Mouse (Mus musculus): ENCODE results near the gene Tiam1.

The Tiam1 gene

GRCm38 (mm10) chr16:90143416-90143759 is 181 bp downstream of the Tiam1 start:
- no peak for DNase-seq (ENCODE audit: low spot score)

DNA sequence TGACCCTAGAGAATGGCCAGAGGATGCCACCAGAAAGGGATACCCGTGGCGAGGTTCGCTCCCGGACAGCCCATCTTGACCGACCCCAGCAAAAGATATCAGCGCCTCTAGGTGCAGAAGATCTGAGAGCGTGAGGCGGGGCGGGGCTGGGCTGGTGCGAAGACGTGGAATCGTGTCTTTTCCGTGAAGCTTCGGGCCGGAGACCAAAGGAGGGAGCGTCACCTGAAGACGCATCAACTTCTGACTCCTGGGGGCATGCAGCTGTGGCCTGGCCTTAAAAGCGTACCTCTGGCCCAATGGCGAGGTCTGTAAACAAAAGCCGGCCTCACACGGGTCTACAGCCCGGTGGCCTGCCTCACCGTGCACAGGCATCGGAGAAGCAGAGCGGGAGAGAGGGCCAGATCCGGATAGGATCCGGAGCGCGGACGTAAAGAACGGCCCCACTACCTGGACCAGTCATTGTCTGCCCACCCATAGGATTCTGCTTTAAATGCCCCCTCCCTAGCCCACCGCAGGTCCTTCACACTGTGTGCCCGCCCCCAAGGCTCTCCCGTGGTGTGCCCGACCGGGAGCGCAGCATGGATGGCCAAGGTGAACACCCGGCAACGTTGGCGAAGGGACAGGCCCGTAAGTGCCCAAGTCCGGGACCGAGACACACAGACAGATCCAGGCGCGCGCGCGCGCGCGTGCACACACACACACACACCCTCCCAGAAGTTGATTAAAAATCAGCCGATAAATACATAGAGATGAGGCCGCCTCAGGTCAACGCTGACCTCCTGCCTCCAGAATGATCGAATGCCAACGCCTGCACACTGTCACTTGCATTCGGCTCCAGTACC is 774 bp downstream of the Tiam1 start:
- no peak for DNase-seq (ENCODE audit: low spot score)

DNA sequence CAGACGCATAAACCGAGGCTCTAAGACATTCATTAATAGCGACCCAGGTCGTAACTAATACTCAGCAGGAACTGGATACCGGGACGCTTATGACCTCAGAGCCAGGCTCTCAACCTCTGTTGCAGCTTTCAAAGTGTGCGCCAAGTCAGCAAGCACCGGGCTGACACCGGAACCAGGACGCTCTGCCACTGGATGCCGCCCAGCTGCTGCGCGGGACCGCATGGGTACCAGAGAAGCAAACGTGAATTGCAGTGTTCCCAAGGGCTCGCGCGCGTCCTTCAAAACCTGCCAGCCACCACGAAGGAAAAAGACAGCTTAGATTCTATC is 1.4 kb downstream of the Tiam1 start:
- no peak for DNase-seq (ENCODE audit: low spot score)

- DNase-seq (ENCODE audit: low spot score), result no peak
These were observed 2.0 kb downstream of the Tiam1 start for GRCm38 (mm10) chr16:90141556-90141955.

DNA sequence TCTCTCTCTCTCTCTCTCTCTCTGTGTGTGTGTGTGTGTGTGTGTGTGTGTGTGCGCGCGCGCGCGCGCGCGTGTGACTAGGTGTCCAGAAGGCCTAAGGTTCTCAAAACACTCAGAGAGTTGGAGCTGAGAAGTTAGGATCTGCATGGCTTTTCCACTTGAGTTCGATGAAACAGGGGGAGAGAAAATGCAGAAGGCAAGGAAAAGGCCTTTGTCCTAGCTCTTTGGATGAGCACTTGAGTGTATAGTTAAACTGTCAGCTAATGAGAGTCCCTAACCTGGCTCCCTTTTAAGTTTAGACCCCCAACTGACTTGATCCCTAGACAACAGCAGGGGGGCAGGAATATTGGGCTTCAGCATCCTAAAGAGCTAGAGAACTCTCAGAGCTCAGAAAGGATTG is 3.0 kb downstream of the Tiam1 start:
- no peak for DNase-seq (ENCODE audit: low spot score)

GRCm38 (mm10) chr16:90139696-90140095 is 3.9 kb downstream of the Tiam1 start:
- DNase-seq (ENCODE audit: low spot score), result no peak

GRCm38 (mm10) chr16:90138151-90138550 is 5.4 kb downstream of the Tiam1 start:
- no peak for DNase-seq (ENCODE audit: low spot score)

- no peak for DNase-seq (ENCODE audit: low spot score)
These were observed 6.4 kb downstream of the Tiam1 start for GRCm38 (mm10) chr16:90137175-90137574.

GRCm38 (mm10) chr16:90135580-90135979 is 8.0 kb downstream of the Tiam1 start:
- no peak for DNase-seq (ENCODE audit: low spot score)

DNA sequence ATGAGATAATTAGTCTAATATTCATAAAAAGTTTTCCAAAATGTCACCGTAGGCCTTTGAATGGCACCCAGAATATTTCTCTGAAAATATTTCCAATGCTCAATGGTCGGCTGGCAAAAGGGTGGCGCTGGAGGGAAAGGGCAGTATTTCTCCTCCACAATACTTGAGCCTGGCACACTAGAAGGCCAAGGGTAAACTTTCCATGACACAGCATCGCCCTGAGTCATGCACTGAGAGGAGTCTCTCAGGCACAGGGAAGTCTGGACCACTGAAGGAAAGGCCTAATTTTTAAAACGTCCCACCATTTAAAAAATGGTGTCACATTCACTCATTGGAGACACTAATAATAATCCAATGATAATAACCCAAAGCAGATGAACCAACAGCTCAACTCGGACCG is 9.2 kb downstream of the Tiam1 start:
- DNase-seq (ENCODE audit: low spot score), result no peak

DNA sequence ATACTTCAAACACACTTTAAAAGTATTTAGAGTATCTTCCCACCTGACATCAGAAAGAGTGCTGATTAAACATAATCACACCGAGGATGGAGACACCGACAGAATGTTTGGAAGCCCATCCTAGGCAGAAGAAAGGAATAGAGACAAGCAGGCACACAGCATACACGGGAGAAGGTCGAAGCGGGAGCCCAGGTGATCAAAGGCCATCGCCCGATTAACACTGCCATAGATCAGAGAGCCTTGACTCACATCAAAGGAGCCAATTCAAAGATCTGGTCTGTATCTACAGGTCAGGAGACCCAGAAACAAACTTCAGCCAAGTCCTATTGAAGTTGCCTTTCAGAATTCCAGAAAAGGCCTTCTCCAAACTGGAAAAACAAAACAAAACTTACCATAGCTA is 10.8 kb downstream of the Tiam1 start:
- DNase-seq (ENCODE audit: low spot score), result no peak

GRCm38 (mm10) chr16:90132331-90132730 is 11.2 kb downstream of the Tiam1 start:
- no peak for DNase-seq (ENCODE audit: low spot score)

DNA sequence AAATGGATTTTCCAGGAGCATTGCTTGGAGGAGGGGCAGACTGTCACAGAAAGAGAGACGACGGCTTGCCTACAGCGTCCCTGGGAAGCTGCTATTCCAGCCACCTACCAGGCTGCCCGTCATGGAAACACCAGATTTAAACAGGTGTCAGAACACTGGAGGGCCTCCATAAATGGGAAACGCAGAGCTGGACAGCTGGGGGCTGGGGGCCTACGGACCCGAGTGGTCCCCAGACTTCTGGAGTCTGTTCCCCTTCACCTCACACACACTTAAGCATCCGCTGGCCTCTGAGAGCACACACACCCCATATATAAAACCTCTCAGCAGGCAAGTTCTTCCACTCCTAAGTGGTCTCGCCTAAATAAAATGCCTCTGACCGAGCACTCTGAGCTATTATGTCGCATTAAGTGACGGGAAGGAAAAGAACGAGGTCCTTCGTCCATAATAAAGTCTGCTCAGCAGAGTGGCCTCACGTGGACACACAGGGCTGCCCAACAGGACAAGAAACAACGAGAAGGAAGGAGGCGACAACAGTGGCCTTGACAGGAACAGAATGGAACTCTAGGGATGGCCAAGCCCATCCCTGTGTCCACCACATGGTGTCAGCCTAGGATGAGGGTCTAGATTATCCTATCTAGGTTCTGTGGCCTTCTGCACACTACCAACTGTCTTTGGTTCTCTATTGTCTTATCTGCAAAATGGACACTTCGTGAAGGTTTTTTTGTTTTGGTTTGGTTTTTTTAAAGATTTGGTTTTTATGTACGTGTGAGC is 14.6 kb downstream of the Tiam1 start:
- no peak for DNase-seq (ENCODE audit: low spot score)

GRCm38 (mm10) chr16:90128361-90128760 is 15.2 kb downstream of the Tiam1 start:
- no peak for DNase-seq (ENCODE audit: low spot score)

GRCm38 (mm10) chr16:90125318-90126314 is 18.0 kb downstream of the Tiam1 start:
- no peak for DNase-seq (ENCODE audit: low spot score)

DNA sequence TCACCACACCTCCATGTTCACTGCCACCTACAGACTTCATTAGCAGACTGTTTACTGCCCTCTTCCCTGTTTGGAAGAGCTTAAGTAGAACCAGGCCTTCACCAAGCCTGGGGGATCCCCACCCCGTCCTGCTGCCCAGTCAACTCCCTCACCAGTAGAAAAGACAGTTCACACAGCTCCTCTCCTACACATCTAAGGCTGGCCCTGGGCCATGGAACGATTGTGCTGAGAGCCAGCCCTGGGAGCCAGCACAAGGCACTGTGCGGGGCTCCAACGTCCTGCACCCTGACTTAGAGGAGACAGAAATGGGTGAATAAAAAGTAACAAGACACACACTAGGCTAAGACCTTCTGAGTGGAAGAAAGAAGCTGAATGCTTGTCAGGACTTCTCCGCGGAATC is 20.5 kb downstream of the Tiam1 start:
- DNase-seq (ENCODE audit: low spot score), result no peak

DNA sequence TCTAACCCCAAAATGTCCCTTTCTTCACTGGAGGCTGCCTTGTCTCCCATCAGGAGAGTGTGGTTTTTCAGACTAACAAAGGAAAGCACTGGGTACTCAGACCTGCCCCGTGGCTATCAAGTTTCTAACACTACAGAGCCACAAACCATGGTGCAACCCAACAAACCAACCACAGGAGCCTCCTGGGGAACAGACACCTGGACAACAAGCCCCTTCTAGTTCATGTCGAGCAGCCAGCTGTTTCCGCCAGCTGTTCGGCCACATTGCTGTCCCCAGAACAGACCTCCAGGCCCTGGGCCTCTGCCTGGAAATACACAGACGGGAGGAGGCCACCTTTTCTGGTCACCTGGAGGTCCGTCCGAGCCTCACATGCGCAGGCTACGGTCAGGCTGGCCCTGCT is 21.1 kb downstream of the Tiam1 start:
- no peak for DNase-seq (ENCODE audit: low spot score)

- no peak for DNase-seq (ENCODE audit: low spot score)
These were observed 21.8 kb downstream of the Tiam1 start for GRCm38 (mm10) chr16:90121799-90122198.

GRCm38 (mm10) chr16:90119969-90120368 is 23.6 kb downstream of the Tiam1 start:
- no peak for DNase-seq (ENCODE audit: low spot score)

- DNase-seq (ENCODE audit: low spot score), result no peak
These were observed 26.9 kb downstream of the Tiam1 start for GRCm38 (mm10) chr16:90116637-90117182.

DNA sequence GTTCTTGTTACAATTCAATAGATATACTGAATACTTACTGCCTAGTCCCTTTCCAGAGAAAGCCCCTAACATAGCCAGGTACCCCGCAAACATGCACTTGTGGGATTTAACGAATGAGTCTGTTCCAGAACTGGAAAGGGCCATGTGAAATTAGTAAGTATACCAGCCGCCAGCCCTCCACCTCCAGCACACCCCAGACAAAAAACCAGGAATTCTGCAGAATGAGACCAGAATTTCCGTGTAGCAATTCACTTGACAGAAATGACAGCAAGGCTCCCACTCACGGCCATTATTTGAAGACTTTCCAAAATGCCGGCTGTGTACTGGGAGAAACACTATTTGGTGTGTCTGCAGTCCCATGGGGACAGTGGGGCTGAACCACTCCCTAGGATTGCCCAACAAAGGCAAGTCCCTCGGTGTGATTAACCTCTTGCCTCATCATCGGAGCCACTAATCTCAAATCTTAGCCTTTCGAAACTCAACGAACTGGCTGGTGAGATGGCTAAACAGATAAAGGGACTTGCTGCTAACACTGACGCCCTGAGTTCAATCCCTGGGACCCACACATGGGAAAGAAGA is 30.9 kb downstream of the Tiam1 start:
- DNase-seq (ENCODE audit: low spot score), result peak; percentile 53

DNA sequence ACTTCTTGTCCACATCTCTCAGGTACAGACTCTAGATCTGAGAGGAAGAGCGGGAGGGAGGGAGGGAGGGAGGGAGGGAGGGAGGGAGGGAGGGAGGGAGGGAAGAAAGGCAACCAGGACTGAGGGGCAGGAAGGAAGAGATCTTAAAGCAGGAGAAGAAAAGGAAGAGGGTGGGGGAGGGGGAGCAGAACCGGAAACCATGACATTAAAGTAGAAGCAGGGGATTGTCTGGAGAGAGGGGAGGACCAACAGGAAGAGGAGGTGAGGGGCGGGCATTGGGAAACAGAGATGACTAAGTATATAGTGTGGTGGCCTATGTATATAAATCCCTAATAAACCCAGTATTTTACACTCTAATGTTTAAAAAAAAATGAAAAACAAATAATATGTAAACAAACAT is 34.1 kb downstream of the Tiam1 start:
- DNase-seq (ENCODE audit: low spot score), result no peak
